Mouse (Mus musculus) left cerebral cortex, adult 2 months (tissue): Measurements from ENCODE around the gene Dgcr2. TPM values are rescaled to one million over a fixed set of nuclear protein-coding genes. Genes with fewer than 3 reads are reported as not detected.

Source experiments
- DNase-seq, 2 experiments: peaks; one replicate each; pipeline ENCODE4 v3.0.0; 2021 to 2022; ENCODE audit warnings: low spot score in 2 of 2, mixed read lengths in 1 of 2; ENCODE audit errors: extremely low spot score in 1 of 2
- H3K27ac ChIP-seq: fragments of 200-600 bp; 2 replicates; pipeline ENCODE4 v1.8.1; 2022
- H3K4me3 ChIP-seq: fragments of 200-600 bp; 2 replicates; pipeline ENCODE4 v1.8.1; 2022
- CTCF ChIP-seq: fragments of 200-600 bp; IDR thresholded peaks from 2 replicates; pipeline ENCODE4 v1.8.1; 2022; ENCODE audit warnings: antibody characterized with exemption, mild to moderate bottlenecking, moderate library complexity
- intact Hi-C: fragments of 180-260 bp; cut with DNase I; formaldehyde crosslinking; loops from one replicate; pipeline ENCODE4 v1.15.1; 2025
- total RNA-seq, 2 experiments: library from RNA; stranded (reverse); gene quantifications; 2 replicates each; pipeline ENCODE4 v1.2.3; 2021

Dgcr2 gene
- total RNA-seq, 2 experiments from 2014 or later: 93.2 to 99.7 TPM

GRCm38 (mm10) chr16:17865770-17866169, 32.6 kb downstream of the Dgcr2 start:
- Histone ChIP-seq H3K4me3 (no peak overlapping the region), H3K27ac (no peak overlapping the region)
- intact Hi-C loops: no loop called here
- no peak for DNase-seq
- no peak for TF ChIP-seq CTCF

GRCm38 (mm10) chr16:17865293-17865692, 33.1 kb downstream of the Dgcr2 start:
- no peak overlapping the region for H3K27ac ChIP-seq
- no peak for TF ChIP-seq CTCF
- no peak for DNase-seq
- intact Hi-C loops: no loop called here
- no peak overlapping the region for H3K4me3 ChIP-seq

- intact Hi-C loops: no loop called here
- no peak for DNase-seq
- Histone ChIP-seq H3K4me3 (no peak overlapping the region), H3K27ac (no peak overlapping the region)
- peak; percentile 47 for TF ChIP-seq CTCF
Measured at GRCm38 (mm10) chr16:17858592-17858991, 39.8 kb downstream of the Dgcr2 start.

- DNase-seq: no peak
- Histone ChIP-seq H3K4me3 (no peak overlapping the region), H3K27ac (no peak overlapping the region)
- intact Hi-C loops: no loop called here
- no peak for TF ChIP-seq CTCF
Measured at GRCm38 (mm10) chr16:17857157-17857556, 41.2 kb downstream of the Dgcr2 start.

GRCm38 (mm10) chr16:17853263-17853662, 45.1 kb downstream of the Dgcr2 start:
- intact Hi-C loops: no loop called here
- no peak for DNase-seq
- Histone ChIP-seq H3K4me3 (no peak overlapping the region), H3K27ac (no peak overlapping the region)
- TF ChIP-seq CTCF: no peak

GRCm38 (mm10) chr16:17851860-17852259, 46.5 kb downstream of the Dgcr2 start:
- intact Hi-C loops: no loop called here
- no peak for DNase-seq
- no peak for TF ChIP-seq CTCF

GRCm38 (mm10) chr16:17851331-17851730, 47.0 kb downstream of the Dgcr2 start:
- no peak for DNase-seq
- no peak for TF ChIP-seq CTCF
- Histone ChIP-seq H3K4me3 (no peak overlapping the region), H3K27ac (no peak overlapping the region; the same call in 1 of the 2 replicates)
- intact Hi-C loops: no loop called here

More at GRCm38 (mm10) chr16:17851860-17852259, 46.5 kb downstream of the Dgcr2 start:
- peak overlapping the region; percentile 16; the same call in 1 of the 2 replicates for H3K27ac ChIP-seq
- H3K4me3 ChIP-seq: no peak overlapping the region

- no peak overlapping the region for H3K27ac ChIP-seq
- intact Hi-C loops: no loop called here
- no peak for DNase-seq
- H3K4me3 ChIP-seq: no peak overlapping the region
- TF ChIP-seq CTCF: no peak
Measured at GRCm38 (mm10) chr16:17849486-17849885, 48.9 kb downstream of the Dgcr2 start.

GRCm38 (mm10) chr16:17848928-17849327, 49.4 kb downstream of the Dgcr2 start:
- H3K27ac ChIP-seq: peak overlapping the region; percentile 41; the same call in 1 of the 2 replicates
- intact Hi-C loops: no loop called here
- DNase-seq: no peak

GRCm38 (mm10) chr16:17848431-17848830, 49.9 kb downstream of the Dgcr2 start:
- TF ChIP-seq CTCF: no peak
- intact Hi-C loops: no loop called here

More at GRCm38 (mm10) chr16:17848928-17849327, 49.4 kb downstream of the Dgcr2 start:
- peak; percentile 93 for TF ChIP-seq CTCF
- no peak overlapping the region for H3K4me3 ChIP-seq

GRCm38 (mm10) chr16:17843701-17844365, 54.5 kb downstream of the Dgcr2 start:
- Histone ChIP-seq H3K4me3 (no peak overlapping the region), H3K27ac (no peak overlapping the region)
- no peak for TF ChIP-seq CTCF
- no peak for DNase-seq
- intact Hi-C loops: no loop called here

More at GRCm38 (mm10) chr16:17848431-17848830, 49.9 kb downstream of the Dgcr2 start:
- DNase-seq: no peak
- H3K27ac ChIP-seq: peak overlapping the region; percentile 41
- no peak overlapping the region for H3K4me3 ChIP-seq

GRCm38 (mm10) chr16:17842437-17842836, 55.9 kb downstream of the Dgcr2 start:
- no peak overlapping the region for H3K27ac ChIP-seq
- no peak overlapping the region for H3K4me3 ChIP-seq
- intact Hi-C loops: no loop called here
- TF ChIP-seq CTCF: no peak
- no peak for DNase-seq

GRCm38 (mm10) chr16:17839976-17840375, 58.4 kb downstream of the Dgcr2 start:
- intact Hi-C loops: no loop called here
- Histone ChIP-seq H3K4me3 (no peak overlapping the region), H3K27ac (no peak overlapping the region)
- no peak for DNase-seq
- TF ChIP-seq CTCF: no peak
